Mouse (Mus musculus) heart, postnatal 14 days (tissue): Measurements from ENCODE around the gene Tmprss12. TPM values are rescaled to one million over a fixed set of nuclear protein-coding genes. Genes with fewer than 3 reads are reported as not detected.
"Not testable (repeated sequence)": the region's sequence is repeated elsewhere in the genome, so short reads cannot be mapped to it uniquely, and the experiment has no call there.

ENCODE experiments used
- DNase-seq, 2 experiments: peaks; one replicate each; pipeline ENCODE4 v3.0.0; 2021 to 2022
- intact Hi-C: fragments of 180-260 bp; cut with DNase I; formaldehyde crosslinking; loops from one replicate; pipeline ENCODE4 v1.15.1; 2025
- total RNA-seq, 2 experiments: library from RNA; stranded (reverse); gene quantifications; 2 replicates each; pipeline ENCODE4 v1.2.3; 2021

The Tmprss12 gene
- total RNA-seq, 2 experiments from 2014 or later = not detected

DNA sequence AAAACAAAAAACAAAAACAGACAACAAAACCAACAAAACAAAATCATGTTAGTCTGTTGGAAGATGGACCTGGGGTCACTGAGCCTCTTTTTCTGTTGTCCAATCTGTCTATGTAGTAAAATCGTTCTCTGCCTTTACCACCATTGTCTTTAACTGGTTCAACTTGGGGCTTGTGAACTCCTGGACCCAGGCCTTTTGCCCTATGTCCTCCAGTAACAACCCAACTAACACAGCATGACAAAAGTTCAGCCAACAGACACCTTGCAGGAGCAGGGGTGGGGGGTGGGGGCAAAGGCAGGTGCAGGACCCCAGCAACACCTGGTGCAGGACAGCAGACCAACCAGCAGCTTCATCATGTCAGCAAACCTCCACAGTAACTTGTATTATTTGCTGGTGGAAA is 39.2 kb downstream of the Tmprss12 start:
- intact Hi-C loops = loop anchor here (5.0 kb wide), 1 partner anchor 58 kb away; no protein-coding TSS in a partner anchor

DNA sequence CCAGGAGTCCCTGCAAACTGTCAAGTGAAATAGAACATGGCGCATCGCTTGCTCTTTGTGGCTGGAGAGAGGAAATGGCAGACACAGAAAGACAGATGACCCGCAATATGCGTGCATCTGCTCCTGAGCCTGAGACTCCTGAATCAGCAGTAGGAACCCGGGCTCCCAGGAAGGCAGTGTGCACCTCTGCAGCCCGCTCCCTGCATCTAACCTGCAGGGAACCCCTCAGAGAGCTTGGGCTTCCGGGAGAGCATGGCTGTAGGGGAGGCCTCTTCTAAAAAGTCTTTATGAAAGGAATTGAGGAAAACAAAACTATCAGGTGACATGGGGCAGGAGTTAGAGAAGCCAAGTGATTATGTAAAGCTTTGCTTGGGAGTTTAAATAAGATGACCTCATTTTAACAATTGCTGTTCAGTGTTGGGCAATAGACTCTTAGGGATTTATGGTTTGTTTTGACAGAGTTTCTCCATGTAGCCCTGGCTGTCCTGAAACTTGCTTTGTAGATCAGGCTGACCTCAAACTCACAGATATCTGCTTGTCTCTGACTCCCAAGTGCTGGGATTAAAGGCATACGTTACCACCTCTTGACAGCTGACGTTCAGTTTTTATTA is 39.8 kb downstream of the Tmprss12 start:
- intact Hi-C loops = no loop called here
- no peak for DNase-seq

More for the DNA sequence above, 39.2 kb downstream of the Tmprss12 start:
- DNase-seq = no peak

DNA sequence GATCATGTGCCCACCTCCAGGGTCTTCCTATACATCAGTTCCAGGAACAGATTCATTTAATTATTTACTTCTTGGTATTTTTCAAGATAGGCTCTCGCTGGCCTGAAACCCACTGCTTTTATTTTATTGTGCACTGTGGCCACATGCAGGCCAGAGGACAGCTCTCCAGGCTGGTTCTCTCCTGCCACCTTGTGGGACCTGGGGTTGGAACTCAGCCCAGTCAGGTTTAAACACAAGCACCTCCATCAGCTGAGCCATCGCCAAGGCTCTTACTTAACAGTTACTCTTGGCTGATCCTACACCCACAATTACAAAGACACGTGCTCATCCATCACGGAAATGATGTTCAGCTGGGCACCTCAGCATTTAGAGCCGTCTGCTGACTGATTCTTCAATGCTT is 40.5 kb downstream of the Tmprss12 start:
- DNase-seq = peak; percentile 35 to 56
- intact Hi-C loops = no loop called here

DNA sequence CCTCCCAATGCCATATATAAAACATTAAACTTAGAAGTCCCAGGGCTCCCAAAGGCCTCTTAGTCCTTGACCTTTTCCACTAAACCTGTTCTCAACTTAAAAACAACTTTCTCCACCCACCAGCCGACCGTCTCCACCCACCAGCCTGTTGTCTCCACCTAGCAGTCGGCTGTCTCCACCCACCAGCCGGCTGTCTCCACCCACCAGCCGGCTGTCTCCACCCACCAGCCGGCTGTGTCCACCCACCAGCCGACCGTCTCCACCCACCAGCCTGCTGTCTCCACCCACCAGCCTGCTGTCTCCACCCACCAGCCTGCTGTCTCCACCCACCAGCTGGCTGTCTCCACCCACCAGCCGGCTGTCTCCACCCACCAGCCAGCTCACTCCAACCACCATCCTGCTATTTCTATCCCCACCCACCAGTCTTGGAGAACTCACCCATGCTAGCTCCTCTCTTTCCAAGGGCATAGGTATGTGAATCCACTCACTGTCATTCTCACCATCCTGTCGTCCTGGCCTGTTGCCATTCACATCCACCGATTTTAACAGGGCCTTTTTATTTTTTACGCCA is 43.5 kb downstream of the Tmprss12 start:
- no peak for DNase-seq
- intact Hi-C loops = no loop called here

DNA sequence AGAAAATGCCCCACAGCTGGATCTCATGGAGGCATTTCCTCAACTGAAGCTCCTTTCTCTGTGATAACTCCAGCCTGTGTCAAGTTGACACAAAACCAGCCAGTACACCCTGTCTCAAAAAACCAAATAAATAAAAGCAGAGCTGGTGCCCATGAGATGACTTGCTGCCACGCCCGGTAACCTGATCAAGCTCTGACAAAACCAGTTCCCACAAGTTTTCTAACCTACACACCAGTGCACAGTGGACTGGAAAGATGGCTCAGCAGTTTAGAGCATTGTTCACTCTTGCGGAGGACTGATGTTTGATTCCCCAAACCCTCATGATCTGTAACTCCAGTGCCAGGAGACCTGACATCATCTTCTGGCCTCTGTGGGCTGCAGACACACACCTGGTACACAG is 44.6 kb downstream of the Tmprss12 start:
- intact Hi-C loops = no loop called here

DNA sequence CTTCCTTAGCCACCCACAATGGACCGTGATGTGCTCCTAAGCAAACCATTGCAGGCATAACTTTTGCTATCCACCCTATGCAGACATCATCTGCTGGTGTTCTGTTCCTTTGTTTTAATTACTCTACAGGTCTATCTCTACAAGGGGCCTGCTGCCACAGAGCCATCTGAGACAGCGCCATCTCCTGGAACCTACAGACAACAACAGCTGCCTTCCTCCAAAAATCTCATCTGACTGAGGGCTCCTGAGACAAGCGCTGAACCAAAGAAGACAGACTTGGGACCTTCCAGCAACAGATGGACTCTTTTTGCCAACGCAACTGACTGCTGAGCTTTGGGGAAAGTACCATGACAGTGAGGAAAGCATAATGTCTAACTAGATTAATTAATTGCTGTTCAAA is 47.5 kb downstream of the Tmprss12 start:
- DNase-seq, intact Hi-C loops: not testable (repeated sequence)

More for the DNA sequence above, 44.6 kb downstream of the Tmprss12 start:
- no peak for DNase-seq

DNA sequence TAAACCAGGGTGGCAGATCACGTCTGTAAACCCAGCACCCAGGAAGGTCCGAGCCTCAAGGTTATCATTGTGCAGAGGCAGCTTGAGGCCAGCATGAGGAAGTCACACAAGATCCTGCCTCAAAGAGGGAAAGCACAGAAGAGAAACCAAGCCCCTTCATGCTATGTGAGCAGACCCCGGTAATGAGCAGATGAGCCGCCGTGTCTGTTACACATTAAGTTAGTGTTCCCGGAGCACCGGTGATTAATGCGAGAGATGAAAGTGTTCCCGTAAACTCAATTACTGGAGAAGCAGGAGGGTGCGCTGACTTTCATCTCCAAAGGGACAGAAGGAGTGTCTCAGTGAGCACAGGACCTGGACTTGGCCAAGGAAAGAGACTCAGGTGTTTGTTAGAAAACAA is 48.7 kb downstream of the Tmprss12 start:
- DNase-seq, intact Hi-C loops: not testable (repeated sequence)

DNA sequence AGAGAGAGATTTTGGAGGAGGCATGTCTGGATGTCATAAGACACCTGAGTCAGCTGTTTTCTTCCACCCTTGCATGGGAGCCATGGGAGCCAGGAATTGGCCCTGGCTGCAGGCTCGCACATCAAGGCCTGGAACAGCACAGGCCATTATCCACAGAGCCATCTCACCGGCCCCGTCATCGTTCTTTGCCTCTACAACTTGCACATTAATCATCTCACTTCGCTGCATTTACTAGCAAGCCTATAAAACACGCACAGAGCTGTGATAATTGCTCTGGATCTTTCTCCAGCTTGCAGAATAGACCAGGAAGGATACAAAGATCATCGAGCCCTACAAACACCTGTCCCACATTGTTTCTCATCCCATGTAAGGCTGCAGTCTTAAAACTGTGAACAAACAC is 50.1 kb downstream of the Tmprss12 start:
- intact Hi-C loops = loop anchor here (5.0 kb wide), 1 partner anchor 37 kb away; no protein-coding TSS in a partner anchor

DNA sequence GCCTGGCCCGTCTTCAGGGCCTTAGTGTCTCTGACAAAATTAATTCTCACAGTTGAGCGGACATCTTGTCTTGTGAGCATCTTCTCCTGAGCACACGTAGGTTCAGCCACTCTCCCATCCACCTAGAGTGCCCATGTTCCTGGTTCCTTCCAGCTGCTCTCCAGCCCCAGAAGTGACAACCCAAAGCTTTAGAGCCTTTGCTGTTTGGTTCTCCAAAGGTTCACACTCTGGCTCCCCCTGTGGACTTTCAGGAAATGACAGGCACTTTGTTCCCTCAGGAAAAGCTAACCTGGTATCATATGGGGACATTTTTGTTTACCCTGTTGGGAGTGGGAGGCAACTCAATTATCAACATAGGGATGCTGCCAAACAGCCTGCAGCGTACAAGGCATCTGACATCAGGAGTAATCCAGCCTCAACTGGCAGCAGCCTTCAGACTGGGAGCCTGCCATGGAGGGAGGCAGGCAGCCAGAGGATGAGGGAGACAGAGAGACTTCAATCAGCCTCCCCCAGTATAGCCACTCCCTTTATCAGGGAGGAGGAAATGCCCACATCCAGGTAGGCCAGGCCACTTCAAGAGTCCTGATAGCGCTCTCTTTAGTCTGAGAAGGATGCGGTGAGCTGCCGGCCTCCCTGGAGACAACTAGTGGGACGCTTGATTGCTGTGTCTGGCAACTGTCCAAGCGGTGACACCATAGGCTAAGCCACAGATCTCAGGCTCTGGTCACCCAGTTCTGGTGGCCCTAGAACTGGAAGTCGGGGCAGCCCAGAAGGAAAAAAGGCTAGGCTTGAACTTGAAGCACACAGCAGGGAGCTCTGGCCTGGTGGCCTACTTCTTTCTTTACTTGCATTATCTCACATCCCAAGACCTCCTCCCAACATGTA is 51.7 kb downstream of the Tmprss12 start:
- intact Hi-C loops = loop anchor here (5.0 kb wide), 1 partner anchor 35 kb away; no protein-coding TSS in a partner anchor
- not testable (repeated sequence) for DNase-seq

More for the DNA sequence above, 50.1 kb downstream of the Tmprss12 start:
- no peak for DNase-seq

DNA sequence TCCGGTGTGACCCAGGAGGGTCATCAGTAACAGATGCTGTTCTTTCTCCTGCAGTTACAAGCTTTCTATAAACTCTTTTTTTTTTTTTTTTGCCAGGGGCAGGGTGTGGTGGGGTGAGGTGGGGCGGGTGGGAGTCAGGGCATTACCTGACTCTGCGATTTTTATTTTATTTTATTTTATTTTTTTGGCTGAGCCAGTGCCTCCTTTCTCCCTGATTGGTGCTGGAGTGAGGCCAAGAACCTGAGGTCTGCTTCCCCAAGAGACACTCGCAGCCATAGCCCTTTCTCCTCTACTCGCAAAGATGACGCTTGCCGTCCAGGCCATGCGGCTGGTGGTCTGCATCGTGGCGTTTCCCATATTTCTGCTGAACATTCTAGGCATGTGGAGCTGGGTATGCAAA is 54.0 kb downstream of the Tmprss12 start, which contains the start of gene Mettl7a3:
Mettl7a3 (plus strand) TSS at position 301 of the 400 bp plus-strand sequence.
- no peak for DNase-seq
- intact Hi-C loops = loop anchor here (5.0 kb wide), 2 partner anchors 33 to 123 kb away; no protein-coding TSS in a partner anchor

DNA sequence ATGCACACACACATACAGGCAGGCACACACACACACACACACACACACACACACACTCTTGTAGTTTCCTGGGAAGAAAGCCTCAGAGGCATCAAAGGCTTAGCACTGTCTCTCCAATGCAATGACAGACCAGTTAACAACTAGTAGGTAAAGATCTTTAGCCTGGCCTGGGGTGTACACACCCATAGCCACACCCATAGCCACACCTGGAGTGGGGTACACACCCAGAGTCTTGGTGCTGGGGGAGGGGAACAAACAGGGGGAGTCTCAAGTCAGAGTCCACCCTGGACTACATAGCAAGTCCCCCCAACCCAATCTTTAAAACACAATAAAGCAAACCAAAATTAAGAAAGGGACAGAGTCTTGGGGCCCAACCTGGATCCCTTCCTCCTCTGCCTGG is 56.7 kb downstream of the Tmprss12 start:
- intact Hi-C loops = loop anchor here (5.0 kb wide), 1 partner anchor 120 kb away; no protein-coding TSS in a partner anchor
- not testable (repeated sequence) for DNase-seq

DNA sequence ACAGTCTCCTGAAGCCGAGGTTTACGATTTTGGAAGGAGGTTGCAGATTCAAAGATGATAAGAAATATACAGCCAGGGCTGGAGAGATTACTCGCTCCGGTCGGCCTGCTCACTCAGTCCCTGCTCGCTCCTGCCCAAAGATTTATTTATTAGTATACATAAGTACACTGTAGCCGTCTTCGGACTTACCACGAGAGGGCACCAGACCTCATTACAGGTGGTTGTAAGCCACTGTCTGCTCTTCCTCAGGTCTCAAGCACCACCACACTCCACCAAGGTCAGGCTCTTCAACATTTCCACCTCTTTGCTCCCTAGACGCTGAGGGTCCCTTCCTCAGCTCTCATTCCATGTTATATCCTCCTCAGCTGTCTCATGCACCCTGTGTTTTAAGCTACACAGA is 57.2 kb downstream of the Tmprss12 start:
- DNase-seq = peak; percentile 43 to 68
- intact Hi-C loops = loop anchor here (5.0 kb wide), 1 partner anchor 119 kb away; no protein-coding TSS in a partner anchor

DNA sequence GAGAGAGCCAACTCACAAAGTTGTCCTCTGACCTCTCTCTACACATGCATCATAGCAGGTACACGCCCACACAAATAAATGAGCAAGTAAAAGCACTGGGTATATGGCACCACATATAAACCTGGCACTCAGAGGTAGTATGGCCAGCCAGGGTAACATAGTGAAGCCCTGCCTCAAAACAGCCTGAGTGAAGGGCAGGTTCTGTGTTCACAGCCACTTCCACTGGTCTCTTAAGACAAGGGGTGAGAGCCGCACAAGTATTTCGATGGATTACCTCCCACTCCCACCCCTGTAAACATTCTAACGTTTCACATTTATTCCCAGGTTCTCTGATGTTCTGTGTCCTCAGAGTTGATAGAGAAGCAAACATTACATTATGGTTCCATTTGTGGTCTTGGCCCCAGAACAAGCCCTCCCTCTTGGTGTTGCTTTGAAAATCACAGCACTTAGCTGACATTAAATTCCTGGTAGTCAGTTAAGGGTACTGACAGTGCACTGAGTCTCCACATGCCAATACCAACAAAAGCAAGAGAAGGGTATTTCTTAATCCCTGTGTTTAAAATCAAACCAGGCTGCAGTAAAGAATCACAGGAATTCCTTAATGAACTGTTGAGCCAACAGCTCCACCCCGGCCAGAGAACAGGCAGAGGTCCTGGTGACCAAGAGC is 60.8 kb downstream of the Tmprss12 start:
- intact Hi-C loops = not testable (repeated sequence)

More for the DNA sequence above, 60.8 kb downstream of the Tmprss12 start:
- not testable (repeated sequence) for DNase-seq

Other genes with a start within 250 kb of the Tmprss12 start
- 10 to 100 TPM; 26.0 to 27.6 TPM for gene Dip2b, start 242.2 kb upstream of the Tmprss12 start, total RNA-seq
- gene Atf1, start 53.0 kb upstream of the Tmprss12 start, total RNA-seq = 10 to 100 TPM; 44.0 to 48.4 TPM
- 10 to 100 TPM; 29.3 to 40.9 TPM for gene Mettl7a1, start 23.3 kb downstream of the Tmprss12 start, total RNA-seq
- gene Mettl7a3, start 54.1 kb downstream of the Tmprss12 start, total RNA-seq = not detected
- not detected for gene Methig1, start 72.3 kb downstream of the Tmprss12 start, total RNA-seq
- gene Mettl7a2, start 72.4 kb downstream of the Tmprss12 start, total RNA-seq = 1 to 10 TPM in 1 of 2 experiments, under 1 TPM in 1; 0.68 to 1.1 TPM
- not detected for gene Higd1c, start 83.7 kb downstream of the Tmprss12 start, total RNA-seq
- gene Gm5475, start 141.3 kb downstream of the Tmprss12 start, total RNA-seq = not detected
- 10 to 100 TPM; 53.6 to 58.2 TPM for gene Slc11a2, start 144.2 kb downstream of the Tmprss12 start, total RNA-seq
- gene Letmd1, start 188.2 kb downstream of the Tmprss12 start, total RNA-seq = 10 to 100 TPM; 12.8 to 20.4 TPM
- 1 to 10 TPM; 3.1 to 3.2 TPM for gene Csrnp2, start 214.7 kb downstream of the Tmprss12 start, total RNA-seq